Mouse (Mus musculus) gastrocnemius, postnatal 36 days (tissue): Measurements from ENCODE around the gene Mier3. TPM values are rescaled to one million over a fixed set of nuclear protein-coding genes. Genes with fewer than 3 reads are reported as not detected.

ENCODE experiments used
- DNase-seq, 2 experiments: peaks; one replicate each; pipeline ENCODE4 v3.0.0; 2022
- intact Hi-C: fragments of 180-260 bp; cut with DNase I; formaldehyde crosslinking; loops from one replicate; pipeline ENCODE4 v1.15.1; 2025
- total RNA-seq, 2 experiments: library from RNA; stranded (reverse); gene quantifications; 2 replicates each; pipeline ENCODE4 v1.2.3; 2021

The Mier3 gene
- total RNA-seq, 2 experiments from 2014 or later = 8.4 to 11.5 TPM

DNA sequence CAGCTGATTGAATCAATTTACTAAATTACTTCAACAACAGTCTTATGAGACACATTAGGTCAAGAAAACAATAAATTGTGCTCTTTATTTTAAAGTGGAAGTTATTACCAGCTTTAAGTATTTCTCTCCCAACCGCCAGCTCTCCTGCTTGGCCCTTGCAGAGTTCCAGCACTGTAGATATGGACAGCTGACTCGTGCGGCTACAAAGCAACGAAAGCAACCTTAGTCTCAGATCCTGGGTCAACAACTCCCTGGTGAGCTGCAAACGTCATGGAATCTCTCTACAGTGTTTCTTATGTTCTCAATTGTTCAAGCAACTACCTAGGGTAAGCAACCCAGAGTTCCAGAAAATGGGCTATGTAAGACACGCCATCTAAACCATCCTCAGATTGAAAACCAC is 76.2 kb downstream of the Mier3 start:
- no peak for DNase-seq
- intact Hi-C loops = no loop called here

GRCm38 (mm10) chr13:111762526-111762925 is 81.7 kb downstream of the Mier3 start:
- intact Hi-C loops = no loop called here

More at GRCm38 (mm10) chr13:111762526-111762925, 81.7 kb downstream of the Mier3 start:
- no peak for DNase-seq

Other genes starting within 250 kb of the Mier3 start
- 10 to 100 TPM; 39.9 to 45.1 TPM for gene Gpbp1, start 190.9 kb upstream of the Mier3 start, total RNA-seq
- gene Gm49496, start 131.0 kb upstream of the Mier3 start, total RNA-seq = not detected
- not detected for gene Gm10198, start 88.2 kb upstream of the Mier3 start, total RNA-seq
- gene Map3k1, start 128.0 kb downstream of the Mier3 start, total RNA-seq = 1 to 10 TPM; 7.9 to 8.2 TPM